Mouse (Mus musculus): ENCODE results near the gene Ncoa7. TPM values are rescaled to one million over a fixed set of nuclear protein-coding genes. Genes with fewer than 3 reads are reported as not detected.
A peak's percentile ranks its signal among the peaks of the same experiment; 100 is the strongest.

Gene Ncoa7
- polyA plus RNA-seq, 1 experiment from 2014 or later = 14.6 TPM

DNA sequence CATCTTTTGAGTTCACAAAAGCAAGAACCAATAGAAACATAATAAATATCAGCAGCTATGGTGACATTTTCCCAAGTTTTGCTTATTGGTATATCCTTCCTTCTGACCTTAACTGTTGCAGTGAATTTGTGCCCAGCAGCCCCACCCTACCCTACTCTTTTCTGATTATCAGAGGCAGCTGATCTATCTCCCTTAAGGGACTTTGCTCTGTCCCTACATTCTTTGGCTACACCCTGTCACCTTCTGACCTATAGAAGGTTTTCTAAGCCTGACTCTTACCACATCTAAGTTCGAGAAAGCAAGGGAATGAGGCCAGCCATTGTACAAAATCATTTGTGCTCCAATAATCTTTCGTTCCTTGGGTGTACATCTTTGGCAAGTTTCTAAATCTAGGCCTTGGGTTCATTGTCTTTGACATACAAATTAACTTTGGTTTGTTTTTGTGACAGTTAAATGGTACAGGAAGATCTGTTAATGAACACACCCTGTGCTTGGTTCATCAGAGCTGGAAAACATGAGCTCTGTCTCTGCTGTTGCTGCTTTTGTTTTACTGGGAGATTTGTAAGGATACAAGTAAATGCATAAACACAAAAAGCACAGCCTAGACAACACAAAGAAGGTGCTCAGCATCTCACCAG is 69.9 kb downstream of the Ncoa7 start:
- Histone ChIP-seq H3K9ac (no peak overlapping the region), H3K4me3 (no peak overlapping the region), H3K4me1 (no peaks in the 10 kb centered on the region), H3K27ac (no peak overlapping the region), H3K27me3 (no peaks in the 10 kb centered on the region), H3K4me2 (replicated peaks) (no peak overlapping the region), H3K9me3 (no peaks in the 10 kb centered on the region), H3K36me3 (no peaks in the 10 kb centered on the region)
- no peak for ATAC-seq (ENCODE audit: insufficient number of reproducible peaks, insufficient read depth, low FRiP score, low TSS enrichment)
- WGBS = 75% methylated on average over 2 of the region's 2 CpGs

DNA sequence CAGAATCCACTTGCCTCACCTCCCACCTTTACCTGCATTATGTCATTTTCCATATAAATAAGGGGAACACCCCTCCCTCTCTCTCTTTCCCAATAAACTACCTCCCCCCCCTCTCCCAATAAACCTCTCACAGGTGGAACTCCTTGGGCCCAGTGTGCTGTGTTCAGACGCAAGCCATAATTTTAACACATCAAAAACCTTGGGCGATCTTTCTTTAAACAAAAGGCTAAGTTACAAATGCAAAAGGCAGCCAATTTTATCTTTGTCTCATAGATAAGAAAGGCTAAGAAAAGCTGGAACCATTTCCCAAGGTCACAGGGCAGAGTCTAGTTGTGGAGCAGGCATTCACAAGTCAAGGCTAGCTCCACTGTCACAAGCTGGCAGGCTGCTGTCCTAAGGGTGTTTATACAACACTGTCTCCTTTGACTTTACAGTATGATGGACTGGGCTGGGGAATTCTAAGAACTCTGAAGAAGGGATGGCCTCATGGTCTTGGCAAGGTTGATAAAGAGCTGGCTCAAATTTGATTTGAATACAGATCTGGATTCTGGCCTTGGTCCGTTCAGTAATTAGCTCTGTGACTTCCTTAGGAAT is 71.7 kb downstream of the Ncoa7 start:
- Histone ChIP-seq H3K36me3 (no peaks in the 10 kb centered on the region), H3K4me3 (no peak overlapping the region), H3K9ac (no peak overlapping the region), H3K4me1 (no peaks in the 10 kb centered on the region), H3K9me3 (no peaks in the 10 kb centered on the region), H3K27ac (no peak overlapping the region), H3K4me2 (replicated peaks) (no peak overlapping the region), H3K27me3 (no peaks in the 10 kb centered on the region)
- 85% methylated on average over 3 of the region's 3 CpGs for WGBS
- ATAC-seq (ENCODE audit: insufficient number of reproducible peaks, insufficient read depth, low FRiP score, low TSS enrichment) = no peak

DNA sequence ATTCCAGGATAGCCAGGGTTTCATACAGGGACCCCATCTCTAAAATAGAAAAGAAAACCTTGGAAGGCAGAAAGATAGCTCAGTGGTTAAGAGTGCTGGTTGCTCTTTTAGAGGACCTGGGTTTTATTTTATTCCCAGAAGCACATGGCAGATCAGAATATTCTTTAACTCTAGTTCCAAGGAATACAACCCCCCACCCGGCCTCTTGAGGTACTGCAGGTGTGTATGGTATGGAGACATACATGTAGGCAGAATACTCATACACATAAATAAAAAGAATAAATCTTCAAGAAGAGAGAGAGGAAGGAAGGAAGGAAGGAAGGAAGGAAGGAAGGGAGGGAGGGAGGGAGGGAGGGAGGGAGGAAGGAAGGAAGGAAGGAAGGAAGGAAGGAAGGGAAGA is 72.3 kb downstream of the Ncoa7 start:
- no peak overlapping the region for H3K4me3 ChIP-seq
- H3K9ac ChIP-seq = no peak overlapping the region
- H3K4me2 ChIP-seq (replicated peaks) = no peak overlapping the region
- H3K27ac ChIP-seq = no peak overlapping the region
- no peaks in the 10 kb centered on the region for H3K36me3 ChIP-seq
- no peaks in the 10 kb centered on the region for H3K4me1 ChIP-seq
- no peaks in the 10 kb centered on the region for H3K27me3 ChIP-seq
- no peak for ATAC-seq (ENCODE audit: insufficient number of reproducible peaks, insufficient read depth, low FRiP score, low TSS enrichment)
- WGBS = 86% methylated on average over 1 of the region's 1 CpGs
- H3K9me3 ChIP-seq = no peaks in the 10 kb centered on the region

DNA sequence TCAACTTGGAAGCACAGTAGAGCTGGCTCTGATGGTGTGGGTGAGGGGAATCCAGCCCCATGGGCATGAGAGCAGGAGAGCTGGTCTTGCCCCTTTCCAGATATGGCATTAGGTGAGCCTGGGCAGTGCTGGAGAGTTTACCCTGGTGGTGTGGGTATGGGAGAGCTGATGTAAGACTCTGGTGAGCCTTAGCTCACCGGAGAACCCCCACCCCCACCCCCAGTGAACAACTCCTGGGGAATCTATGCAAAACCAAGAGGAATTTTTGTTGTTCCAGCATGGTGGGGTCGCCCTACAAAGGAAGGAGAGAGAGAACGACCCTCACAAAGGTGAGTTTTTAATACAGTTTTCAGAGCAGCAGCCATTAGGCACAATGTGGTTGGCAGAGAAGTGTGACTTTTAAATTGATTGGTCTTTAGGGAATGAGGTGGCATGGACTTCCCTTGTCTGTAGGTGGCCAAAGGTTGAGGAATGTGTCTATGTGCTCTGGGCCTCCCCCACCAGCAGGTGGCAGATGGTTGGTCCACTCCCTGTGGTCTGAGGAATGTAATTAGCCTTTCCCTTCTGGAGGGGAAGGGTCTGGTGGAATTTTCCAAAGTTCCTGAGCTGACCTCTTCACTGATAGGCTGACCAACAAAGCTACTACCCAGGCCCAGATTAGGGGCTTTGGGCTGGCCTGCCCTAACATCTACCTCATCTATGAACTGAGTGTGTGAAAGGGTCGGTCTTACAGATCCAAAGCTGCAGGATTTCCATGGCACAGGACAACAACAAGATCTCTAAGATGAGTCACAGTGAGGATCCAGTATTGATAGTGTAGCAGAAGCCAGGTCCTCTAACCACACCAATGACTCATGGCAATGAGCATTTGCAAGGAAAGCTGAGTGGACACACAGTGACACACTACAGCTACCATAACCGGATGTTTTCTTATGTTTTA is 73.7 kb downstream of the Ncoa7 start:
- H3K4me1 ChIP-seq = no peaks in the 10 kb centered on the region
- 0 out of 2 replicates have a peak, but pooled peaks have one; percentile 6 for ATAC-seq (ENCODE audit: insufficient number of reproducible peaks, insufficient read depth, low FRiP score, low TSS enrichment)
- H3K9me3 ChIP-seq = no peaks in the 10 kb centered on the region
- no peak overlapping the region for H3K9ac ChIP-seq
- H3K4me3 ChIP-seq = no peak overlapping the region
- H3K27me3 ChIP-seq = no peaks in the 10 kb centered on the region
- no peak overlapping the region for H3K27ac ChIP-seq
- H3K4me2 ChIP-seq (replicated peaks) = no peak overlapping the region
- no peaks in the 10 kb centered on the region for H3K36me3 ChIP-seq
- WGBS = 86% methylated on average over 5 of the region's 5 CpGs

DNA sequence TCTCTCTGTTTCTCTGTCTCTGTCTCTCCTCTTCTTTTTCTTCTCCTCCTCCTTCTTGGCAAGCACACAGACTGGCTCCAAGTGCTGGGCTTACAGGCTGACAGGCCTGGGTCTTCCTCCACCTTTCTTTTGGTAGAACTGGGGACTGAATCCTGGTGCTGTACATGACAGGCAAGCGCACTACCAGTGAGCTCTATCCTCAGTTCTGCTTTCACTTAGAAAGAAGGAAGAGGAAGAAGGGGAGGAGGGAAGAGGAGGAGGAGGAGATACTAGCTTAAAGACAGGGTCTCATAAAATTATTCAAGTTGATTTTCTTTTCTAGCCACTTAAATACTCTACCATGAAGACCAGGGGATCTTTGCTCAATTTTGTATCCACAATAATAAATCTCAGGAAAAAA is 80.1 kb downstream of the Ncoa7 start:
- Histone ChIP-seq H3K27ac (no peak overlapping the region), H3K9ac (no peak overlapping the region), H3K4me2 (replicated peaks) (no peak overlapping the region), H3K4me3 (no peak overlapping the region), H3K27me3 (no peaks in the 10 kb centered on the region), H3K9me3 (no peaks in the 10 kb centered on the region), H3K36me3 (peaks cover 6% of the 10 kb centered on the region; the same call in 1 of the 2 replicates), H3K4me1 (0 out of 2 replicates have a peak, but pooled peaks cover 4% of the 10 kb centered on the region)
- WGBS = 82% methylated on average over 1 of the region's 1 CpGs
- ATAC-seq (ENCODE audit: insufficient number of reproducible peaks, insufficient read depth, low FRiP score, low TSS enrichment) = no peak

DNA sequence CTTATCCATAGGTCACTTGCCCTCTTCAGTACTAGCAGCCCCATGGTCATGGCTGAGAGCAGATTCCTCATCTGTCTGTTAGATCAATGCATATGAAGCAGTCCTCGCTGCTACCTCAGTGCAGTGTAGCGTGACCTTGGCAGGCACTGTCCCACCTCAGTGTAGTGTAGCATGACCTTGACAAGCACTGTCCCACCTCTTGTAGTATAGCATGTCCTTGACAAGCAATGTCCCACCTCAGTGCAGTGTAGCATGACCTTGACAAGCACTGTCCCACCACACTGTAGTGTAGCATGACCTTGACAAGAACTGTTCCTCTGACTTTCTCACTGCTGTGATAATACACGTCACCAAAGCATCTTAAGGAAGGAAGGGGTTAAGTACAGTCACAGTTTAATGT is 82.6 kb downstream of the Ncoa7 start:
- H3K4me2 ChIP-seq (replicated peaks) = no peak overlapping the region
- H3K9me3 ChIP-seq = no peaks in the 10 kb centered on the region
- 0 out of 2 replicates have a peak, but pooled peaks cover 4% of the 10 kb centered on the region for H3K4me1 ChIP-seq
- ATAC-seq (ENCODE audit: insufficient number of reproducible peaks, insufficient read depth, low FRiP score, low TSS enrichment) = no peak; the same call in 1 of the 2 replicates
- H3K9ac ChIP-seq = no peak overlapping the region
- H3K27ac ChIP-seq = no peak overlapping the region
- H3K4me3 ChIP-seq = no peak overlapping the region
- WGBS = 87% methylated on average over 3 of the region's 3 CpGs
- H3K36me3 ChIP-seq = peaks cover 6% of the 10 kb centered on the region; the same call in 1 of the 2 replicates
- H3K27me3 ChIP-seq = no peaks in the 10 kb centered on the region

DNA sequence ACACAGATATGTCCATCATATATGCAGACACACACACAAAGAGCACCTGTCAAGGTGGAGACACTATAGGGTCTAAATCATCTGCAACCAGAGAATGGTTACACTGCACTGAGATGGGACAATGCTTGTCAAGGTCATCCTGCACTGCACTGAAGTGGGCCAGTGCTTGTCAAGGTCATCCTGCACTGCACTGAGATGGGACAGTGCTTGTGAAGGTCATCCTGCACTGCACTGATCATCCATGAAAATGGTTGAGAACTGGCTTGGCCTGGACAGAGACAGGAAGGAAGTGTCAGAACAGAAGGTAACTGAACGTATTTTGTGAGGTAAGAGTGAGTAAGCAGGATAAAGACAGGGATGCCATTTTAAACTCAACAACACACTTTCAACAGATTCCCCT is 83.2 kb downstream of the Ncoa7 start:
- no peak overlapping the region for H3K27ac ChIP-seq
- H3K9ac ChIP-seq = no peak overlapping the region
- H3K27me3 ChIP-seq = no peaks in the 10 kb centered on the region
- H3K9me3 ChIP-seq = no peaks in the 10 kb centered on the region
- ATAC-seq (ENCODE audit: insufficient number of reproducible peaks, insufficient read depth, low FRiP score, low TSS enrichment) = no peak
- H3K4me3 ChIP-seq = no peak overlapping the region
- 82% methylated on average over 1 of the region's 1 CpGs for WGBS
- peaks cover 6% of the 10 kb centered on the region; the same call in 1 of the 2 replicates for H3K36me3 ChIP-seq
- H3K4me1 ChIP-seq = 0 out of 2 replicates have a peak, but pooled peaks cover 4% of the 10 kb centered on the region
- no peak overlapping the region for H3K4me2 ChIP-seq (replicated peaks)

DNA sequence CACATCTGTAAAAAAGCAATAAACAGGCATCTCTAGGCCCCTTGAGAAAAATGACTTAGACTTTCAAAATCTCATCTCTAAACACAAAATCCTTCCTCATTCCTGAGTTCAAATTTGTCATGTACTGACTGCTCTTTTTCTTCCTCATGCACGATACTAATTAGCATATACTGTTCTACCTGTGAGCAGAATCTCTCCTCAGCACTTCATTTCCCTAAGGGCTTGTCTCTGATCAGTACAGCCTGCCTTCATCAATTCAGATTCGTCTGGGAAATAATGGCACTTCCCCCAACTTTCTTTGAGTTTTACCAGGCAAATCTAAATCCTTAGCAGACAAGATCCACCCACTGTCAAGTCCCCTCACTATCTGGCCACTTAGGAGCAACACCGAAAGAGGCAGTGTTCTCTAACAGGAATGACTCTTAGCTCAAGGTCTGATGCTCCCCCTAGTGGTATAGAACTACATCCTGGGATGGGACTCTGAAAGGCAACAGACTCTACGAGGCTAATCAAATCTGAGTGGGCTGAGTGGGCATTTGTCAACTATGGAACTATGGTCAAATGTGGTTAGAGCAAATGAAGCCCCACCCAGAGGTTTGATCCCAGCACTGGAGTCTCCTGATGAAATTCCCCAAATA is 84.3 kb downstream of the Ncoa7 start:
- ATAC-seq (ENCODE audit: insufficient number of reproducible peaks, insufficient read depth, low FRiP score, low TSS enrichment) = 0 out of 2 replicates have a peak, but pooled peaks have one; percentile 64
- no peaks in the 10 kb centered on the region for H3K9me3 ChIP-seq
- 18% methylated on average over 4 of the region's 4 CpGs for WGBS
- no peak overlapping the region for H3K9ac ChIP-seq
- 0 out of 2 replicates have a peak, but pooled peaks cover 4% of the 10 kb centered on the region for H3K4me1 ChIP-seq
- peaks cover 6% of the 10 kb centered on the region; the same call in 1 of the 2 replicates for H3K36me3 ChIP-seq
- H3K4me2 ChIP-seq (replicated peaks) = no peak overlapping the region
- no peaks in the 10 kb centered on the region for H3K27me3 ChIP-seq
- no peak overlapping the region for H3K27ac ChIP-seq
- no peak overlapping the region for H3K4me3 ChIP-seq

DNA sequence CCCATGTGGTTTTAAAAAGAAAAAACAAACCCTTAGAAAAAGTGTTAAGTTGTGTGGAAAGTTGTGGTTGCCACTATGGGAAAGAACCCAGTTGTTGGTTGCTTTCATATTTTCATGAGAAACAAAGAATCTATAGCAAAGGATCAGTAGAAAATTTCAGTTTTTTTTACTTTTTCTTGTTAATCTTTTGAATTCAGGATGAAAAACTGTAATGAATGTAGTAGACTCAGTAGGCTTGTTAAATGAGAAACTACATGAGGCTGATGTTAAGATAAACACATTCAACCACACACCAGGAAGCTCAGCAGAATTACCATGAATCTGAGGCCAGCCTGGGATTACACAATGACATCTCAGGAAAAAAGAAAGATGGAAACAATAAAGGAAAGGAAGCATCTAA is 87.0 kb downstream of the Ncoa7 start:
- 0 out of 2 replicates have a peak, but pooled peaks cover 4% of the 10 kb centered on the region for H3K4me1 ChIP-seq
- no peaks in the 10 kb centered on the region for H3K27me3 ChIP-seq
- no peak overlapping the region for H3K27ac ChIP-seq
- no peak for ATAC-seq (ENCODE audit: insufficient number of reproducible peaks, insufficient read depth, low FRiP score, low TSS enrichment)
- no peak overlapping the region for H3K4me3 ChIP-seq
- no peak overlapping the region for H3K4me2 ChIP-seq (replicated peaks)
- peaks cover 6% of the 10 kb centered on the region; the same call in 1 of the 2 replicates for H3K36me3 ChIP-seq
- H3K9ac ChIP-seq = no peak overlapping the region
- H3K9me3 ChIP-seq = no peaks in the 10 kb centered on the region

DNA sequence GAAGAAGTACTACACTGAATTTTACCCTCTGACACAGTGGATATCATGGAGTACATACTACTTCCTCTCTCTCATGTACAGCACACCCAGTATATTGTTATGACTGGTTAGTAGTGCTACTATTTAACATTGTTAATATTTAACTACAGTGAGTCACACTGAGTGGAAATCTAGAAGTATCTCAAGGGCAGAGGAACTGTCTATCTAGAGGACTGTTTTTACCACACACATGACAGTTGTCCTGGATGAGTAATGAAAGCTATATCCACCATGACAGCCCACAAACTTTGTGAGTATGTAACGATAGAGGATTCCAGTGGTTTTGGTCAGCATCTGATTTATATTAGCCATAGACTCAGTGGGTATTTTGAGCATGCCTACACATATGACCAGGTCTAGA is 90.6 kb downstream of the Ncoa7 start:
- H3K9me3 ChIP-seq = no peaks in the 10 kb centered on the region
- 71% methylated on average over 1 of the region's 1 CpGs for WGBS

DNA sequence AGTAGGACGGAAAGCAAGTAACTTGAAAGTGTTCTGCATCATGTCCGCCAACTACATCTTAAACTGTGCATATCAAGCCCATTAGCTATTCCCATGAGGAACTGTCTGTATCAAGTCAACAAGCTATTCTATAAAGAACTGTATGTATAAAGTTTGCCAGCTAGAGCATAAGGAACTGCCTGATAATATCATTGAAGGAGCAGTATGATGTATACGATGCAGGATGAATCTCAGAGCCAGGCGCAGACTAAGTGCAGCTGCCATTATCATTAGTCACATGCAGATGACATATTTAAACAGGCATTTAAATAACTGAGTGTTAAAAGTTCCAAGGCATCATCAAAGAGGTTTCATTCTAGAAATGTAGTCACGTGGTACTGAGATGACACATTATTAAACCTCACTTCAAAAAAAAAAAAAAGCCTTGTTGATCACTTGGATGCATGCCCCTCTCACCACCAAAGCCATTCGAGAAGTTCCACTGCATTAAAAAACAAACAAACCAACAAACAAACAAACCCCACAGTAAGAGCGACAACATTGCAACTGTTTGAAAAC is 93.2 kb downstream of the Ncoa7 start:
- Histone ChIP-seq H3K9ac (no peak overlapping the region), H3K27ac (no peak overlapping the region), H3K27me3 (no peaks in the 10 kb centered on the region), H3K4me3 (no peak overlapping the region), H3K9me3 (no peaks in the 10 kb centered on the region), H3K4me2 (replicated peaks) (no peak overlapping the region), H3K36me3 (no peaks in the 10 kb centered on the region), H3K4me1 (no peaks in the 10 kb centered on the region)
- WGBS = 91% methylated on average over 7 of the region's 7 CpGs
- ATAC-seq (ENCODE audit: insufficient number of reproducible peaks, insufficient read depth, low FRiP score, low TSS enrichment) = no peak

More for the DNA sequence above, 90.6 kb downstream of the Ncoa7 start:
- no peaks in the 10 kb centered on the region for H3K4me1 ChIP-seq
- H3K4me3 ChIP-seq = no peak overlapping the region
- H3K27me3 ChIP-seq = no peaks in the 10 kb centered on the region
- no peak for ATAC-seq (ENCODE audit: insufficient number of reproducible peaks, insufficient read depth, low FRiP score, low TSS enrichment)
- H3K27ac ChIP-seq = no peak overlapping the region
- no peak overlapping the region for H3K9ac ChIP-seq
- H3K4me2 ChIP-seq (replicated peaks) = no peak overlapping the region
- no peaks in the 10 kb centered on the region for H3K36me3 ChIP-seq

Measured in embryonic facial prominence, embryonic 12.5 days (tissue).